Mouse (Mus musculus) myocyte (in vitro differentiated cells): ENCODE results near the gene Slc30a7.

ENCODE experiments used
- CEBPB ChIP-seq: IDR thresholded peaks from 2 replicates; pipeline ENCODE4 v1.6.1; 2011; ENCODE audit warnings: mild to moderate bottlenecking, moderate library complexity; ENCODE audit not compliant: poor library complexity, insufficient read depth, severe bottlenecking
- E2F4 ChIP-seq: IDR thresholded peaks from one replicate; pipeline ENCODE4 v1.6.1; 2011; ENCODE audit warnings: mild to moderate bottlenecking, control low read depth, moderate library complexity; ENCODE audit not compliant: insufficient read depth
- POLR2A ChIP-seq: IDR thresholded peaks from one replicate; pipeline ENCODE4 v1.6.1; 2011; ENCODE audit warnings: low read depth, mild to moderate bottlenecking, control low read depth, moderate library complexity; ENCODE audit not compliant: insufficient read length

- TF ChIP-seq E2F4 (no peak), POLR2A (no peak), CEBPB (no peak)
These were observed 60.9 kb downstream of the Slc30a7 start for GRCm38 (mm10) chr3:115946272-115946671.
